13 mouse cellular contexts compared by ENCODE assay signal in genomic region chr19:49805636-49806397, GRCm38 (mm10).
"Had no signal": no experiment of that assay in that cellular context is flagged by ENCODE, and none has a peak within 500 bp of the region (broad histone marks: within the 10 kb centered on the region; RNA-seq: fewer than 3 reads in every experiment).

No protein-coding gene starts in this region.

- DNase-seq: kidney, adult 18-20 months; kidney, postnatal 10 days; kidney, postnatal 4 days; liver; liver, embryonic 13.5 days; liver, postnatal 0 days; lung, postnatal 36 days; right cerebral cortex, postnatal 25 days; thymus, postnatal 4 days had no signal

- H3K27me3 ChIP-seq: limb, embryonic 12.5 days; liver, embryonic 13.5 days; neural tube, embryonic 12.5 days had no signal

- ATAC-seq: liver, postnatal 0 days; lung, postnatal 0 days had no signal

- H3K4me1 ChIP-seq: limb, embryonic 12.5 days; liver, embryonic 13.5 days; neural tube, embryonic 12.5 days had no signal

- H3K4me2 ChIP-seq: limb, embryonic 12.5 days; liver, embryonic 13.5 days; neural tube, embryonic 12.5 days had no signal

- H3K9ac ChIP-seq: limb, embryonic 12.5 days; liver, embryonic 13.5 days; liver, postnatal 0 days; neural tube, embryonic 12.5 days had no signal

- H3K27ac ChIP-seq: layer of hippocampus, adult 2 months; limb, embryonic 12.5 days; liver, embryonic 13.5 days; neural tube, embryonic 12.5 days had no signal

- H3K36me3 ChIP-seq: limb, embryonic 12.5 days; liver, embryonic 13.5 days; neural tube, embryonic 12.5 days had no signal

- H3K9me3 ChIP-seq: limb, embryonic 12.5 days; liver, embryonic 13.5 days; neural tube, embryonic 12.5 days had no signal

- H3K4me3 ChIP-seq: layer of hippocampus, adult 2 months; limb, embryonic 12.5 days; liver, embryonic 13.5 days; neural tube, embryonic 12.5 days had no signal
